Mouse (Mus musculus) layer of hippocampus, adult 2 months (tissue): ENCODE results near the gene Atf7. TPM values are rescaled to one million over a fixed set of nuclear protein-coding genes. Genes with fewer than 3 reads are reported as not detected.
A peak's percentile ranks its signal among the peaks of the same experiment; 100 is the strongest.
"Not testable (repeated sequence)": the region's sequence is repeated elsewhere in the genome, so short reads cannot be mapped to it uniquely, and the experiment has no call there.

Experiments used
- DNase-seq, 2 experiments: peaks; one replicate each; pipeline ENCODE4 v3.0.0; 2022; ENCODE audit warnings: low spot score in 2 of 2
- H3K27ac ChIP-seq: fragments of 200-600 bp; 2 replicates; pipeline ENCODE4 v1.8.1; 2022
- H3K4me3 ChIP-seq: fragments of 200-600 bp; 2 replicates; pipeline ENCODE4 v1.8.1; 2022; ENCODE audit warnings: mild to moderate bottlenecking
- CTCF ChIP-seq: fragments of 200-600 bp; conservative IDR thresholded peaks from 2 replicates; pipeline ENCODE4 v1.8.1; 2022; ENCODE audit warnings: antibody characterized with exemption, mild to moderate bottlenecking, moderate library complexity
- total RNA-seq, 2 experiments: library from RNA; stranded (reverse); gene quantifications; 2 replicates each; pipeline ENCODE4 v1.2.3; 2021

Atf7 gene
- total RNA-seq, 2 experiments from 2014 or later: 45.5 to 46.4 TPM

DNA sequence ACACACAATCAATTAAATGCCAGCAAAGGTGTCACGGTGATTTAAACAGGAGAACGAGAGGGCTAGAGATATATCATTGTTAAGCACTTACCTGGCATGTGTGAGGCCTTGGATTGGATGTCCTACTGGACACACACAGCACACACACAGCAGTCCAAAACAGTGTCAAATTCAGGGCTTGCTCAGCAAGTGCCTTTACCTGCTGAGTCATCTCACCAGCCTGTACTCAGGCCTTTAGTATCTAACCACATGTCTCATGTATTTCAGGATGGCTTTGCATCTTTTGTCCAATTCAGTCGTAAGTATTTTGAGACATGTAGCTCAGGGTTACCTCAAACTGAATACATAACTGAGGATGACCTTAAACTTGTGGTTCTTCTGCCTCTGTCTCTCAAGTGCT lies 25.8 kb upstream of the Atf7 start:
- no peak overlapping the region for H3K27ac ChIP-seq
- DNase-seq: no peak
- no peak overlapping the region for H3K4me3 ChIP-seq
- no peak for TF ChIP-seq CTCF

DNA sequence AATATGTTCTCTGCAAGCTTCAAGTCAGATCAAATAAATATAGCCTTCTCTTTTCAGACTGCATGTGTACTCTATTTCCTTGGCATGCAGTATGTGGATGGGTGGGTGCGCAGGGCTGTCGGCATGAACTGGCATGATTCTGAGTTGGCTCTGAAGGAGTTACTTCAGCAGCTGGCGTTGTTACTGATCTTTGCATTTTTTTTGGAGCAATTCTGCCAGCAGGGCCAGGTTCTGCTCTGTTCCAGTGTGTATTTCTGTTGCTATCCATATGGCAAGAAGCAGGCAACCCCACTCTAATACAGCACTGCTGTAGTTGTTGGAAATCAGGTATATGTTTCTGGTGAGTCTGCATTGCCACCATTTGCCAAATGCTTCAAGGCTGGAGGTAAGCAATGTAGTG lies 10.6 kb upstream of the Atf7 start:
- DNase-seq: peak; percentile 64 to 76
- 0 out of 2 replicates have a peak, but pooled peaks have one; percentile 4 for TF ChIP-seq CTCF
- peak overlapping the region; percentile 74 for H3K27ac ChIP-seq
- H3K4me3 ChIP-seq: no peak overlapping the region

DNA sequence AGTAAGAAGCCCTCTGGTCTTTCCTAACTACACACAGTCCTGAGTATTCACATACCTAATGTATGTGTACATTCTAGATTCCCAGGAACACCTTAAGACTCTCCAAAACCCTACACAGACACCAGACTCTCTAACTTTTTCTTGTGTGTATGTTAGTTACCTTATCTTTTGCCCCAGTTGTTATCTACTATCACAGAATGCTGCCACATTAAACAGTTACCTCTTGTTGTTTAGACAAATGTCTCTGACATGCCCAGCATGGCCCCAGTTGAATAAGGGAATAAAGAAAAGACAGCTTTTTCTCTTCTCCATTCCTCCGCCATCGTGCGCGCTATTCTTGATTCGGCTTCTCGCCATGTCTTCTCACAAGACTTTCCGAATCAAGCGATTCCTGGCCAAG lies 9.4 kb upstream of the Atf7 start:
- Histone ChIP-seq H3K4me3 (no peak overlapping the region), H3K27ac (no peak overlapping the region)
- no peak for TF ChIP-seq CTCF
- no peak for DNase-seq

DNA sequence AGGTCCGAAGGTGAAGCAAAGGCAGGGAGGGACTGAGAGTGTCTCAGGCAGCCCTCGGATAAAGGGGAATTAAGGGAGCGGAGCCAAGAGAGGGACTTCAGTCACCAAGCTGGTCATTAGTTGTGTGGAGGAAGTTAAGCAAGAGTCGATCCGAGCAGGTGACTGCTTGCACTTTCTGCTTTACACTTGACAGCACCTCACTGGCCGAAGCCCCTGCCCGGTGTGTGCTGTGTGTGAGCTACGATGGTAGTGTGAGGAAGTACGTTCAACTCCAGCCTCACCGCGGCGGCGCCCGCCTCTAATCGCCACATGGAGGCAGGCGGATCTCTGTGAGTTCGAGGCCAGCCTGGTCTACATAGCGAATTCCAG lies 407 bp upstream of the Atf7 start:
- Histone ChIP-seq H3K27ac (peak overlapping the region; percentile 99), H3K4me3 (peak overlapping the region; percentile 80)
- DNase-seq: peak in 1 of 2 experiments; percentile 18
- 0 out of 2 replicates have a peak, but pooled peaks have one; percentile 5 for TF ChIP-seq CTCF

DNA sequence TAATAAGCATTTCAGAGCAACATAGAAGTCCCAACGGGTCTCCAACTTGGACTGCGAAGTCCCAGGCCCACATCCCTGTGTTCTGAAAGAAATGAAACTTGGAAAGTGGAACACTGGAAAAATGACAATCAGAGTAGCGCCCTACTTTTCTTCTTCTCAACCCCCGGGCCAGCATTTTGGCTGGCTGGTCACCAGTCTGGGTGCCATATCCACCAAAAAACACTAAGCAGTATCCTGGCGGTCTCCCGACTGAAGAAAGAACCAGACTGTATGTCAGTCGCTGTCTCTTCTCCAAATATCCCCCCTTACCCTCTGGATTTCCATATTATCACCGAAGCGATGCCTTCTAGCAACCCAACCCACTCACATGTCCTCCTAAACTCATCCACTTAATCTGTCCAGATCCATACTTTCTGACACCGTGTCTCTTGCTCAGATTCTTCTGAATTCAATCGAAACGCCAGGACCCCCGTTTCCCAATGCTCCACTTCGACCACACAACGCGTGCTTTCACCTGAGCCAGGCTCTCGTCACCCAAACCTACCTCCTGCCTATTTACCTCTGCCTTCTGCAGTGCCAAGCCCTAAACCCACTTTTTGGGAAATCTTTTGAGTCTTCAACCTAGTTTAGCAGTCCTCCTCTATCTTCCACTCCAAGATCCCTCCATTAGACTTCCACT lies 834 bp downstream of the Atf7 start:
- TF ChIP-seq CTCF: 0 out of 2 replicates have a peak, but pooled peaks have one; percentile 4
- Histone ChIP-seq H3K27ac (peak overlapping the region; percentile 99), H3K4me3 (peak overlapping the region; percentile 80)
- DNase-seq: peak in 1 of 2 experiments; percentile 28

DNA sequence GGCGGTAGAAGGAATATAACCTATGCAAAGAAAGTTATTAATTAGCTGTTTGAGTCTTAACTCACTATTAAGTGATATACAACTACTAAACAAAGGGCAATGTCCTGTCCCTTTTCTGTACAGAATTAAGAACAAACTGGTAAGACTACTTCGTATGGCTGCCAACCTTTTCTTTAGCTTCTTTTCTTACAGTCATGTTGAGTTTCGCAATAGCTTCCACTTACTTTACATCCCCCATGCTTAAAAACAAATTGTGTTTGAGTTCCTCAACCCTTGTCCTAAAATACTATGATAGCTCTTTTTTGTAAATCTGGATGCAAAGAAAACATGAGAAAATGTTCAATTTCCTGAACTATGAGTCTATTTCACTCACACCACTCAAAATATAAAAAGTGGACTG lies 2.1 kb downstream of the Atf7 start:
- Histone ChIP-seq H3K4me3 (no peak overlapping the region; the same call in 1 of the 2 replicates), H3K27ac (peak overlapping the region; percentile 99)

DNA sequence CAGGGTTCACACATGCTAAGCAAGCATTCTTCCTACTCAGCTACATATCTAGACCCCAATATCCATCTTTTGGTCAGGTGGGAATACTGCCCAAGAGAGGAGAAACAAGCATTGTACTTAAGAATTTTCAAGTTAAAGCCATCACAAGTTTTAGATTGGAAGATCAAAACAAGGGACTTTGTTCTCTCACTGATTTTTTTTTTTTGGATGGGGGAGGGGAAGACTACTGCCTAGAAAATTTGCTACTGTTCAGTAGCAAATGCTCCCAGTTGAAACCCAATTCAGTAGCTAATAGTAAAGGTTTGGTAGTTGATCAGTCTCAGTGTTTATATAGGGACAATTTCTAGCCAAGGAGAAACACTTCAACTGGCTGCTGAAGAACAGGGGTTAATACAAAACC lies 2.7 kb downstream of the Atf7 start:
- DNase-seq: no peak
- TF ChIP-seq CTCF: no peak
- no peak overlapping the region for H3K4me3 ChIP-seq
- H3K27ac ChIP-seq: no peak overlapping the region; the same call in 1 of the 2 replicates

More for the DNA sequence above, 2.1 kb downstream of the Atf7 start:
- no peak for DNase-seq
- TF ChIP-seq CTCF: no peak

DNA sequence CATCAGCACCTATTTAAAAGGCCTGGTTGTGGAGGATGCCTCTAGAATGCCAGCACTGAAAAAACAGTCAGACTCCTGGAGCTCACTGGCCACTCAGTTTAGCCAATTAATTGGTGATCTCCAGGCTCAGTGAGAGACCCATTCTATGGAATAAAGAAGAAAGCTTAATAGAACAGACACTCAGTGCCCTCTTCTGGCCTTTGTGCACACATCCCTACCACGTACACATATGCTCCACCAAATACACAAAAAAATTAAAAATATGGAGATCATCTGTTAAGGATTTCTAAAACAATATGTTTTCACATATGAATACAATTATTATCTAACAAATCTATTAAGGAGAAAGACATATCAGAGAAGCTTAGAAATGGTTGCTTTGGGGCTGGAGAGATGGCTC lies 4.5 kb downstream of the Atf7 start:
- H3K27ac ChIP-seq: no peak overlapping the region
- DNase-seq: no peak
- peak; percentile 55 for TF ChIP-seq CTCF
- H3K4me3 ChIP-seq: no peak overlapping the region

DNA sequence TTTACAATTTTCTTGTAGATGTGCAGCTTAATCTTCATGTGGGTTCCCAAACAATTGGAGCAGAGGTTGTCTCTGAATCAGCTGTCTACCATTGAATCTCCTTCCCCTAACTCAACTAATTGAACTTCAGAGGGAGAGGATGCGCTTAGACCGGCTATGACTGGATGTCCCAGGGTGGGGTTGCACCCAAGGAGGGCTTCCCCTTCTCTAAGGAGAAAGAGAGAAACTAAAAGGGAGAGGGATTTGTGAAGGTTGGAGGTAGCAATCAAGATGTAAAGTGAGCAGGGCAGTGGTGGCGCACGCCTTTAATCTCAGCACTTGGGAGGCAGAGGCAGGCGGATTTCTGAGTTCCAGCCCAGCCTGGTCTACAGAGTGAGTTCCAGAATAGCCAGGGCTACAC lies 5.8 kb downstream of the Atf7 start:
- TF ChIP-seq CTCF: no peak
- DNase-seq: no peak
- no peak overlapping the region for H3K27ac ChIP-seq
- H3K4me3 ChIP-seq: no peak overlapping the region

DNA sequence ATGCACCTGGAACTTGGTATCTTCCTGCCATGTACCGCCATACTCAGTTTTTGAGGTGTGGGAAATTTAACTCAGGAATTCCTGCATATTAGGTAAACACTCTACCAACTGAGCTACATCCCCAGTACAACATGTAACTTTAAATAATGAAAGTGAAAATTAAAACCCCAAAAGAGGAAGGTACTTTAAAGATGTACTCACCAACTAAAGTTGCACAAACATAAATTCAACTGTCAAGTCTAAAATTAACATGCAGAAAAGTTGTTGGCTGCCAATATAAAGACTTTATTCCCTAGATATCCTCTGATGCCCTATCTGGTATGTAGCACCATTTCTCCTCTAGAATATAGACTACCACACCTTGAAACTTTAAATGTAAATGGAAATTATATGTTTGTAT lies 7.6 kb downstream of the Atf7 start:
- no peak for TF ChIP-seq CTCF
- H3K4me3 ChIP-seq: no peak overlapping the region
- DNase-seq: no peak
- H3K27ac ChIP-seq: no peak overlapping the region

DNA sequence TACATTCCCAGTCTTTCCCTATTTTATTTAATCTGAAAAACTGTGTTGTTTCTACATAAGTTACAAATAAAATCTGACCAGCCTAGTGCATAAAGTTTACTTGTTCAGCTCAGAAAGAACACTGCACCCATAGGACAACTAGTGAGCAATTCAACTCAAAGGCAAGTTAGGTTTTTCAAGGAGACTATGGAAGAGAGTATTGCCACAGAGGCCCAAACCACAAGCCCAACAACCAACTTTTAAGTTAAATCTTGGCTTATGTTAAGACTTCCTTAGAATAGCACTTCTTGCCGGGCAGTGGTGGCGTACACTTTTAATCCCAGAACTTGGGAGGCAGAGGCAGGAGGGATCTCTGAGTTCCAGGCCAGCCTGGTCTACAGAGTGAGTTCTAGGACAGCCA lies 9.1 kb downstream of the Atf7 start:
- H3K27ac ChIP-seq: no peak overlapping the region
- H3K4me3 ChIP-seq: no peak overlapping the region
- no peak for DNase-seq
- TF ChIP-seq CTCF: no peak

DNA sequence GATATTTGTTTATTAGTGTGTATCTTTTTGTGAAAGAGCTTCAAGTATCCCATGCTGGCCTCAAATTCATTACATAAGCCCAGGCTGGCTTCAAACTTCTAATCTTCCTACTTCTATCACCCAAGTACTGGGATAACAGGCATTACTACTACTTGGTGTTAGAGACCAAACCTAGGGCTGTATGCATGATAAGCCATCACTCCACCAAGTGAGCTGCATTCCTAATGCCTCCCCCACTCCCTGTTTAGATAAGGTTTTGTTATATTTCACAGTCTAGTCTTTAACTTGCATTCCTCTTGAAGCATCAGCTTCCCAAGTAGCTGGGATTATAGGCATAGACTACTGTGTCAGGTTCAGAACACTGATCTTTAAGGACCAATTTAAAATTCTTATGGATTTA lies 11.0 kb downstream of the Atf7 start:
- TF ChIP-seq CTCF: no peak
- DNase-seq: no peak
- Histone ChIP-seq H3K27ac (no peak overlapping the region), H3K4me3 (no peak overlapping the region)

DNA sequence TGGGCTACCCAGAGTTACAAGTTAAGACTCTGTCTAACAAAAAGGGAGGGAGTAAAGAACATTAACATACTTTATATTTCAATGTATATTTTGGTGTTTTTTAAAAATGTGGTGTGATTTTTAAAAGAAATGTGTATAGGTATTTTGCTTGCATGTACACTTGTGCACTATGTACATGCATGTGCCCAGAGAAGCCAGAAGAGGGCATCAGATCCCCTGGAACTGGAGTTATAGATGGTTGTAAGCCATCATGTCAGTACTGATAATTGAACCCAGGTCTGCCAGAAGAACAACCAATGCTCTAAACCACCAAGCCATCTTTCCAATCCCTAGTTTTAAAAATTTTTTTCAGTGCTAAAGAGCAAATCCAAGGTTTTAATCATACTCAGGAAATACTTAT lies 12.3 kb downstream of the Atf7 start:
- no peak overlapping the region for H3K4me3 ChIP-seq

DNA sequence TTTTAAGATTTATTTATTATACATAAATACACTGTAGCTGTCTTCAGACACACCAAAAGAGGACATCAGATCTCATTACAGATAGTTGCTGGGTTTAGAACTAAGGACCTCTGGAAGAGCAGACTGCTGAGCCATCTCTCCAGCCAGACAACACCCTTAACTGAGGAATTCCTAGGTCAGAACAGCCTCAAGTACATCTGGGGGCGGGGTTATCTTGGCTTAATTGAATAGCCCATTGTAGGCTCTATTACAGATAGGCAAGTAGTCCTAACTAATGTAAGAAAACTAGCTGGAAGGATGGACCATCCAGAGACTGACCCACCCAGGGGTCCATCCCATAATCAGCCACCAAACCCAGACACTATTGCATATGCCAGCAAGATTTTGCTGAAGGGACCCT lies 16.7 kb downstream of the Atf7 start:
- not testable (repeated sequence) for DNase-seq, H3K27ac ChIP-seq, H3K4me3 ChIP-seq

More for the DNA sequence above, 12.3 kb downstream of the Atf7 start:
- H3K27ac ChIP-seq: no peak overlapping the region
- no peak for DNase-seq
- peak; percentile 64 for TF ChIP-seq CTCF
